Mouse (Mus musculus): ENCODE results near the gene Mesd. TPM values are rescaled to one million over a fixed set of nuclear protein-coding genes. Genes with fewer than 3 reads are reported as not detected.

Mesd gene
- polyA plus RNA-seq, 1 experiment from 2014 or later, result 62.9 TPM

- TF ChIP-seq EP300 (optimal IDR thresholded peaks at IDR 0.05) (no peak), CTCF (IDR thresholded peaks at IDR 0.05; ENCODE audit: low read depth) (no peak)
- ATAC-seq (ENCODE audit: low FRiP score, low TSS enrichment) (no peak), DNase-seq (ENCODE audit: low spot score) (no peak)
- H3K27me3 ChIP-seq (ENCODE audit: control insufficient read depth, insufficient read depth, low read length), result no peaks in the 10 kb centered on the region
- no peaks in the 10 kb centered on the region for H3K9me3 ChIP-seq (ENCODE audit: control insufficient read depth, low read length)
- H3K4me1 ChIP-seq (replicated peaks; ENCODE audit: control insufficient read depth, insufficient read depth), result no peaks in the 10 kb centered on the region; the same call in 1 of the 2 replicates
- H3K4me3 ChIP-seq (ENCODE audit: low read depth, low read length), result no peak overlapping the region
- no peak overlapping the region for H3K9ac ChIP-seq (ENCODE audit: low read length)
- H3K4me2 ChIP-seq (replicated peaks; ENCODE audit: low read depth), result no peak overlapping the region
- H3K36me3 ChIP-seq (ENCODE audit: control insufficient read depth, insufficient read depth, low read length), result peaks cover 14% of the 10 kb centered on the region; the same call in 1 of the 2 replicates
- 85% methylated on average over 11 of the region's 11 CpGs for WGBS
- H3K27ac ChIP-seq (replicated peaks), result no peak overlapping the region
Observed at GRCm38 (mm10) chr7:83898267-83898666, 14.0 kb downstream of the Mesd start.

- H3K27ac ChIP-seq (replicated peaks), result no peak overlapping the region
- H3K9me3 ChIP-seq (ENCODE audit: control insufficient read depth, low read length), result no peaks in the 10 kb centered on the region
- ATAC-seq (ENCODE audit: low FRiP score, low TSS enrichment), result no peak
- H3K36me3 ChIP-seq (ENCODE audit: control insufficient read depth, insufficient read depth, low read length), result peaks cover 14% of the 10 kb centered on the region; the same call in 1 of the 2 replicates
- H3K27me3 ChIP-seq (ENCODE audit: control insufficient read depth, insufficient read depth, low read length), result no peaks in the 10 kb centered on the region
- TF ChIP-seq EP300 (optimal IDR thresholded peaks at IDR 0.05) (no peak), CTCF (IDR thresholded peaks at IDR 0.05; ENCODE audit: low read depth) (no peak)
- H3K4me3 ChIP-seq (ENCODE audit: low read depth, low read length), result no peak overlapping the region
- no peak overlapping the region for H3K9ac ChIP-seq (ENCODE audit: low read length)
- DNase-seq (ENCODE audit: low spot score), result no peak
- H3K4me1 ChIP-seq (replicated peaks; ENCODE audit: control insufficient read depth, insufficient read depth), result no peaks in the 10 kb centered on the region
- 72% methylated on average over 3 of the region's 3 CpGs for WGBS
- H3K4me2 ChIP-seq (replicated peaks; ENCODE audit: low read depth), result no peak overlapping the region
Observed at GRCm38 (mm10) chr7:83900519-83900918, 16.3 kb downstream of the Mesd start.

- DNase-seq (ENCODE audit: low spot score), result no peak
- H3K9ac ChIP-seq (ENCODE audit: low read length), result no peak overlapping the region
- H3K27ac ChIP-seq (replicated peaks), result no peak overlapping the region
- no peaks in the 10 kb centered on the region for H3K4me1 ChIP-seq (replicated peaks; ENCODE audit: control insufficient read depth, insufficient read depth)
- H3K36me3 ChIP-seq (ENCODE audit: control insufficient read depth, insufficient read depth, low read length), result peaks cover 14% of the 10 kb centered on the region; the same call in 1 of the 2 replicates
- no peak overlapping the region for H3K4me2 ChIP-seq (replicated peaks; ENCODE audit: low read depth)
- 68% methylated on average over 4 of the region's 4 CpGs for WGBS
- H3K4me3 ChIP-seq (ENCODE audit: low read depth, low read length), result no peak overlapping the region
- TF ChIP-seq EP300 (optimal IDR thresholded peaks at IDR 0.05) (no peak), CTCF (IDR thresholded peaks at IDR 0.05; ENCODE audit: low read depth) (no peak)
- no peaks in the 10 kb centered on the region for H3K9me3 ChIP-seq (ENCODE audit: control insufficient read depth, low read length)
- ATAC-seq (ENCODE audit: low FRiP score, low TSS enrichment), result no peak
- no peaks in the 10 kb centered on the region for H3K27me3 ChIP-seq (ENCODE audit: control insufficient read depth, insufficient read depth, low read length)
Observed at GRCm38 (mm10) chr7:83901425-83901824, 17.2 kb downstream of the Mesd start.

DNA sequence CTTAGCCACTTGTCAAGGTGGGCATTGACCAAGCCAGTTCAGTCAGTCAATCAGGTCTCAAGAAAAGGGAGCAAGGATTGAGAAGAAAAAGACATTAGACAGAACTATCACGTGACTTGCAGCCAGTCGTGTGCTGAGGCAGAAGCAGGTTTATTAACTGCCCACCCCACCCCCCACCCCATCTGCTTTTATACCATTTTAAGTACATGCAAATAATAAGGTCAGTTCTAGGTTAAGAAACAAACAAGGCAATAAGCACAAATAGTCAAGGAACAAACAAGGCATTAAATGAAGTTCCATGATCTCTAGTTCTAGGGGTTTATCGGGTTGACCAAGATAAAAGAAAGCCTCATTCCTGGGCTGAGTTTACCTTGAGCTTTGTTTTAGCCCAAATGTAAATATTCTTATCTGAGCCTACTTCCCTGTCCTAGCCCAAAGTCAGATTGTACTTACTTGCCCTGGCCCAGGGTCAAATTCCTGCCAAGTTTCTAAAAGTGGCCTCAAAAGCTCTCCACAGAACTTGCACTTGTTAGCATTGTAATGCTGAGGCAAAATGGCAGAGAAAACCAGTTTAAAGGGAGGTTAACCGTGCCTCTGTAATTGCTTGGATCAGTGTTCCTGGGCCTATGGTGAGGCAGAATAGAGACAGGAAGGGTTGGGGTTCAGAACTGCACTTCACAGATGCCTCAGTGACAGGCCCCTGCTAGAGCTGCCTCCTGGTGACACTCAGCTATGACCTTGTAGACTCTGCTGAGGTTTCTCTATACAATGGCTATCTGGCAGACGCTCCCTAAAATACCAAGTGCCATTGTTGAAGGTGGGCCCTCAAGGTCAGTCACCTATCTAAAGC is 18.3 kb downstream of the Mesd start:
- no peak overlapping the region for H3K4me3 ChIP-seq (ENCODE audit: low read depth, low read length)
- TF ChIP-seq EP300 (optimal IDR thresholded peaks at IDR 0.05) (no peak), CTCF (IDR thresholded peaks at IDR 0.05; ENCODE audit: low read depth) (no peak)
- H3K27me3 ChIP-seq (ENCODE audit: control insufficient read depth, insufficient read depth, low read length), result no peaks in the 10 kb centered on the region
- DNase-seq (ENCODE audit: low spot score), result no peak
- WGBS, result 34% methylated on average over 5 of the region's 5 CpGs
- no peak overlapping the region for H3K27ac ChIP-seq (replicated peaks)
- H3K4me2 ChIP-seq (replicated peaks; ENCODE audit: low read depth), result no peak overlapping the region
- peaks cover 9% of the 10 kb centered on the region; the same call in 1 of the 2 replicates for H3K36me3 ChIP-seq (ENCODE audit: control insufficient read depth, insufficient read depth, low read length)
- no peaks in the 10 kb centered on the region for H3K4me1 ChIP-seq (replicated peaks; ENCODE audit: control insufficient read depth, insufficient read depth)
- H3K9me3 ChIP-seq (ENCODE audit: control insufficient read depth, low read length), result no peaks in the 10 kb centered on the region
- ATAC-seq (ENCODE audit: low FRiP score, low TSS enrichment), result no peak
- H3K9ac ChIP-seq (ENCODE audit: low read length), result no peak overlapping the region

GRCm38 (mm10) chr7:83904831-83905230 is 20.6 kb downstream of the Mesd start:
- ATAC-seq (ENCODE audit: low FRiP score, low TSS enrichment) (no peak), DNase-seq (ENCODE audit: low spot score) (no peak)
- WGBS, result 90% methylated on average over 3 of the region's 3 CpGs
- Histone ChIP-seq H3K4me1 (replicated peaks; ENCODE audit: control insufficient read depth, insufficient read depth) (no peaks in the 10 kb centered on the region), H3K4me2 (replicated peaks; ENCODE audit: low read depth) (no peak overlapping the region), H3K36me3 (ENCODE audit: control insufficient read depth, insufficient read depth, low read length) (no peaks in the 10 kb centered on the region), H3K27ac (replicated peaks) (no peak overlapping the region), H3K4me3 (ENCODE audit: low read depth, low read length) (no peak overlapping the region), H3K9me3 (ENCODE audit: control insufficient read depth, low read length) (no peaks in the 10 kb centered on the region), H3K9ac (ENCODE audit: low read length) (no peak overlapping the region), H3K27me3 (ENCODE audit: control insufficient read depth, insufficient read depth, low read length) (no peaks in the 10 kb centered on the region)
- TF ChIP-seq EP300 (optimal IDR thresholded peaks at IDR 0.05) (no peak), CTCF (IDR thresholded peaks at IDR 0.05; ENCODE audit: low read depth) (no peak)

GRCm38 (mm10) chr7:83911909-83912308 is 27.6 kb downstream of the Mesd start:
- H3K9me3 ChIP-seq (ENCODE audit: control insufficient read depth, low read length), result no peaks in the 10 kb centered on the region
- no peak for DNase-seq (ENCODE audit: low spot score)
- TF ChIP-seq EP300 (optimal IDR thresholded peaks at IDR 0.05) (no peak), CTCF (IDR thresholded peaks at IDR 0.05; ENCODE audit: low read depth) (no peak)
- H3K4me2 ChIP-seq (replicated peaks; ENCODE audit: low read depth), result no peak overlapping the region
- H3K4me1 ChIP-seq (replicated peaks; ENCODE audit: control insufficient read depth, insufficient read depth), result no peaks in the 10 kb centered on the region
- H3K9ac ChIP-seq (ENCODE audit: low read length), result no peak overlapping the region
- no peak overlapping the region for H3K4me3 ChIP-seq (ENCODE audit: low read depth, low read length)
- H3K36me3 ChIP-seq (ENCODE audit: control insufficient read depth, insufficient read depth, low read length), result no peaks in the 10 kb centered on the region
- H3K27me3 ChIP-seq (ENCODE audit: control insufficient read depth, insufficient read depth, low read length), result no peaks in the 10 kb centered on the region
- no peak for ATAC-seq (ENCODE audit: low FRiP score, low TSS enrichment)
- WGBS, result 62% methylated on average over 3 of the region's 3 CpGs
- no peak overlapping the region for H3K27ac ChIP-seq (replicated peaks)
